ENCODE assay signal across 27 mouse cellular contexts in genomic region chr17:8961097-8961496, GRCm38 (mm10). TPM values are rescaled to one million over a fixed set of nuclear protein-coding genes. Genes with fewer than 3 reads are reported as not detected.
DNase-seq lines count a peak whose midpoint lies in the region; ATAC-seq and TF ChIP-seq lines count a peak whose summit lies in the region.
"Had no signal": no experiment of that assay in that cellular context is flagged by ENCODE, and none has a peak within 500 bp of the region (broad histone marks: within the 10 kb centered on the region; RNA-seq: fewer than 3 reads in every experiment).

No protein-coding gene starts in this region.

- ATAC-seq in forebrain, embryonic 12.5 days (ENCODE audit: low FRiP score): peak; percentile 70; the same call in 1 of the 2 replicates
- no peak for ATAC-seq in forebrain, embryonic 11.5 days (replicated peaks; ENCODE audit: low FRiP score)
- ATAC-seq in midbrain, embryonic 11.5 days (ENCODE audit: low FRiP score): no peak
- ATAC-seq in forebrain, embryonic 15.5 days (replicated peaks): peak; percentile 68; the same call in 1 of the 2 replicates
- no peak for ATAC-seq in intestine, embryonic 16.5 days
- ATAC-seq: hindbrain, embryonic 16.5 days; intestine, postnatal 0 days; Patski had no signal

- no peak overlapping the region for H3K9ac ChIP-seq in forebrain, embryonic 12.5 days
- no peak overlapping the region for H3K9ac ChIP-seq in forebrain, embryonic 11.5 days (ENCODE audit: low read length)
- no peak overlapping the region for H3K9ac ChIP-seq in midbrain, embryonic 11.5 days (ENCODE audit: low read length)
- no peak overlapping the region for H3K9ac ChIP-seq in forebrain, embryonic 15.5 days (replicated peaks)
- no peak overlapping the region for H3K9ac ChIP-seq in intestine, embryonic 16.5 days (ENCODE audit: low read depth, low read length)
- H3K9ac ChIP-seq: heart, embryonic 12.5 days; heart, embryonic 15.5 days had no signal

- TF ChIP-seq POLR2A in brain, embryonic 14.5 days (IDR thresholded peaks at IDR 0.05; ENCODE audit: borderline replicate concordance, extremely low read depth, insufficient read depth, insufficient read length, poor library complexity, severe bottlenecking): no peak

- no peak for TF ChIP-seq CTCF in brain, embryonic 14.5 days (IDR thresholded peaks at IDR 0.05; ENCODE audit: borderline replicate concordance, extremely low read depth, insufficient read depth, insufficient read length)

- no peaks in the 10 kb centered on the region for H3K36me3 ChIP-seq in forebrain, embryonic 12.5 days (replicated peaks)
- no peaks in the 10 kb centered on the region for H3K36me3 ChIP-seq in forebrain, embryonic 11.5 days (ENCODE audit: control insufficient read depth, insufficient read depth, low read length)
- H3K36me3 ChIP-seq in midbrain, embryonic 11.5 days (ENCODE audit: control insufficient read depth, insufficient read depth, low read length): no peaks in the 10 kb centered on the region
- no peaks in the 10 kb centered on the region for H3K36me3 ChIP-seq in midbrain, embryonic 10.5 days
- H3K36me3 ChIP-seq in forebrain, embryonic 15.5 days: peaks cover 23% of the 10 kb centered on the region
- H3K36me3 ChIP-seq in intestine, embryonic 16.5 days (ENCODE audit: control insufficient read depth, insufficient read depth, low read length): no peaks in the 10 kb centered on the region
- H3K36me3 ChIP-seq: G1E; heart, embryonic 12.5 days; heart, embryonic 15.5 days had no signal

- peaks cover 13% of the 10 kb centered on the region for H3K4me1 ChIP-seq in forebrain, embryonic 12.5 days
- peaks cover 4% of the 10 kb centered on the region; the same call in 1 of the 2 replicates for H3K4me1 ChIP-seq in forebrain, embryonic 11.5 days (replicated peaks; ENCODE audit: control insufficient read depth, insufficient read depth, low read length)
- H3K4me1 ChIP-seq in midbrain, embryonic 11.5 days (ENCODE audit: control insufficient read depth, insufficient read depth, low read length): peaks cover 7% of the 10 kb centered on the region
- H3K4me1 ChIP-seq in midbrain, embryonic 10.5 days: peaks cover 11% of the 10 kb centered on the region
- peaks cover 18% of the 10 kb centered on the region for H3K4me1 ChIP-seq in forebrain, embryonic 15.5 days
- no peaks in the 10 kb centered on the region for H3K4me1 ChIP-seq in intestine, embryonic 16.5 days (ENCODE audit: control insufficient read depth, insufficient read depth, low read length)
- H3K4me1 ChIP-seq: heart, embryonic 15.5 days had no signal

- H3K27ac ChIP-seq in forebrain, embryonic 12.5 days: peak overlapping the region; percentile 53; the same call in 1 of the 2 replicates
- H3K27ac ChIP-seq in forebrain, embryonic 11.5 days (ENCODE audit: low read depth, low read length): no peak overlapping the region
- H3K27ac ChIP-seq in midbrain, embryonic 11.5 days (ENCODE audit: low read depth, low read length): 0 out of 2 replicates have a peak overlapping the region, but pooled peaks have one; percentile 35
- no peak overlapping the region for H3K27ac ChIP-seq in midbrain, embryonic 10.5 days (replicated peaks)
- H3K27ac ChIP-seq in forebrain, embryonic 15.5 days (replicated peaks): 0 out of 2 replicates have a peak overlapping the region, but pooled peaks have one; percentile 49
- H3K27ac ChIP-seq in intestine, embryonic 16.5 days (ENCODE audit: low read length): no peak overlapping the region
- H3K27ac ChIP-seq: heart, embryonic 15.5 days had no signal

- no peaks in the 10 kb centered on the region for H3K27me3 ChIP-seq in forebrain, embryonic 12.5 days
- H3K27me3 ChIP-seq in forebrain, embryonic 11.5 days (ENCODE audit: control insufficient read depth, insufficient read depth, low read length): no peaks in the 10 kb centered on the region
- no peaks in the 10 kb centered on the region for H3K27me3 ChIP-seq in midbrain, embryonic 11.5 days (ENCODE audit: control insufficient read depth, insufficient read depth, low read length)
- no peaks in the 10 kb centered on the region for H3K27me3 ChIP-seq in midbrain, embryonic 10.5 days (ENCODE audit: low read depth, poor library complexity, severe bottlenecking)
- no peaks in the 10 kb centered on the region for H3K27me3 ChIP-seq in forebrain, embryonic 15.5 days
- H3K27me3 ChIP-seq in intestine, embryonic 16.5 days (replicated peaks; ENCODE audit: control insufficient read depth, insufficient read depth, low read length): no peaks in the 10 kb centered on the region
- H3K27me3 ChIP-seq: heart, embryonic 12.5 days; heart, embryonic 15.5 days; hindbrain, embryonic 12.5 days; Patski had no signal

- DNase-seq in forebrain, embryonic 11.5 days (ENCODE audit: low spot score): no peak
- DNase-seq in midbrain, embryonic 11.5 days (ENCODE audit: low spot score, missing footprints): no peak
- DNase-seq in midbrain, embryonic 10.5 days (ENCODE audit: low spot score): no peak
- peak; percentile 80 for DNase-seq in brain, embryonic 14.5 days (ENCODE audit: low read depth)
- no peak for DNase-seq in layer of hippocampus, adult 9-11 months
- DNase-seq: adrenal gland, postnatal 10 days; adrenal gland, postnatal 36 days; B cell, adult 2 months; cerebellum, adult 11 months; cerebellum, adult 2 months; cerebellum, adult 9-11 months; cerebellum, postnatal 25 days; gastrocnemius, postnatal 25 days; heart, adult 18-20 months; heart, postnatal 10 days; heart, postnatal 36 days; kidney, adult 2 months had no signal

- 74% methylated on average over 5 of the region's 5 CpGs for WGBS in forebrain, embryonic 12.5 days
- 90% methylated on average over 5 of the region's 5 CpGs for WGBS in forebrain, embryonic 11.5 days
- WGBS in midbrain, embryonic 11.5 days: 85% methylated on average over 5 of the region's 5 CpGs
- WGBS in midbrain, embryonic 10.5 days: 90% methylated on average over 5 of the region's 5 CpGs
- 28% methylated on average over 5 of the region's 5 CpGs for WGBS in forebrain, embryonic 15.5 days
- 83% methylated on average over 5 of the region's 5 CpGs for WGBS in intestine, embryonic 16.5 days

- no peaks in the 10 kb centered on the region for H3K9me3 ChIP-seq in forebrain, embryonic 12.5 days
- H3K9me3 ChIP-seq in forebrain, embryonic 11.5 days (ENCODE audit: control insufficient read depth, low read length): no peaks in the 10 kb centered on the region
- no peaks in the 10 kb centered on the region for H3K9me3 ChIP-seq in midbrain, embryonic 11.5 days (ENCODE audit: control insufficient read depth, low read length)
- H3K9me3 ChIP-seq in midbrain, embryonic 10.5 days (replicated peaks): no peaks in the 10 kb centered on the region
- H3K9me3 ChIP-seq in forebrain, embryonic 15.5 days: no peaks in the 10 kb centered on the region
- H3K9me3 ChIP-seq in intestine, embryonic 16.5 days (ENCODE audit: control insufficient read depth, low read length): no peaks in the 10 kb centered on the region
- H3K9me3 ChIP-seq: heart, embryonic 12.5 days; heart, embryonic 15.5 days; hindbrain, embryonic 12.5 days had no signal

- no peak overlapping the region for H3K4me2 ChIP-seq in forebrain, embryonic 12.5 days
- H3K4me2 ChIP-seq in forebrain, embryonic 11.5 days (ENCODE audit: low read depth, low read length, severe bottlenecking): no peak overlapping the region
- no peak overlapping the region for H3K4me2 ChIP-seq in midbrain, embryonic 11.5 days
- H3K4me2 ChIP-seq in forebrain, embryonic 15.5 days (replicated peaks): no peak overlapping the region
- no peak overlapping the region for H3K4me2 ChIP-seq in intestine, embryonic 16.5 days (ENCODE audit: low read depth, low read length)
- H3K4me2 ChIP-seq: heart, embryonic 12.5 days; heart, embryonic 15.5 days; hindbrain, embryonic 12.5 days had no signal

- no peak overlapping the region for H3K4me3 ChIP-seq in forebrain, embryonic 12.5 days (replicated peaks)
- no peak overlapping the region for H3K4me3 ChIP-seq in forebrain, embryonic 11.5 days (ENCODE audit: low read depth, low read length)
- H3K4me3 ChIP-seq in midbrain, embryonic 11.5 days (ENCODE audit: low read depth, low read length): no peak overlapping the region
- H3K4me3 ChIP-seq in midbrain, embryonic 10.5 days: no peak overlapping the region
- no peak overlapping the region for H3K4me3 ChIP-seq in forebrain, embryonic 15.5 days
- no peak overlapping the region for H3K4me3 ChIP-seq in intestine, embryonic 16.5 days (ENCODE audit: low read length)
- H3K4me3 ChIP-seq: heart, embryonic 12.5 days; heart, embryonic 15.5 days; hindbrain, embryonic 12.5 days had no signal

RNA-seq across cellular contexts. Expression of gene 1700010I14Rik, which starts 27.0 kb away (rescaled TPM):
- 2.5 and 2.7 TPM in 2 replicates for polyA plus RNA-seq in forebrain, embryonic 12.5 days (2016; fragmentation: Nextera tagmentation; extraction: Ambion mirVana)
- 2.6 and 2.9 TPM in 2 replicates for polyA plus RNA-seq in forebrain, embryonic 11.5 days (2014; fragmentation: Nextera tagmentation; extraction: Ambion mirVana)
- polyA plus RNA-seq in midbrain, embryonic 11.5 days (2014; fragmentation: Nextera tagmentation; extraction: Ambion mirVana): 2.7 and 3.2 TPM in 2 replicates
- polyA plus RNA-seq in midbrain, embryonic 10.5 days (2016; fragmentation: Nextera tagmentation; extraction: Ambion mirVana): 3.5 and 3.9 TPM in 2 replicates
- 1.8 and 2.4 TPM in 2 replicates for polyA plus RNA-seq in brain, embryonic 14.5 days (2012; rRNA removed)
- polyA plus RNA-seq in forebrain, embryonic 15.5 days (2015; fragmentation: Nextera tagmentation; extraction: Ambion mirVana): 1.3 and 1.5 TPM in 2 replicates
- 1.0 and 1.2 TPM in 2 replicates for polyA plus RNA-seq in intestine, embryonic 16.5 days (2015; fragmentation: Nextera tagmentation; extraction: Ambion mirVana)
- polyA plus RNA-seq: G1E had no signal

Comparison
In these comparisons a context has a peak if more than half of its experiments do, and no peak if none do; other contexts are left out.
1. ATAC-seq: peak in forebrain, embryonic 12.5 days (single experiment) and forebrain, embryonic 15.5 days (single experiment); none in forebrain, embryonic 11.5 days (single experiment), midbrain, embryonic 11.5 days (single experiment) and intestine, embryonic 16.5 days (single experiment).
2. H3K27ac ChIP-seq: peak in forebrain, embryonic 12.5 days (single experiment), midbrain, embryonic 11.5 days (single experiment) and forebrain, embryonic 15.5 days (single experiment); none in forebrain, embryonic 11.5 days (single experiment), midbrain, embryonic 10.5 days (single experiment) and intestine, embryonic 16.5 days (single experiment).